Comparison of ENCODE assay signal across 8 mouse cellular contexts in genomic region chr4:140258968-140259367, GRCm38 (mm10). TPM values are rescaled to one million over a fixed set of nuclear protein-coding genes. Genes with fewer than 3 reads are reported as not detected.
DNase-seq lines count a peak whose midpoint lies in the region; ATAC-seq and TF ChIP-seq lines count a peak whose summit lies in the region.

No protein-coding gene starts in this region.

- H3K4me2 ChIP-seq in lung, postnatal 0 days (replicated peaks; ENCODE audit: low read depth, low read length), result no peak overlapping the region

- H3K79me2 ChIP-seq in heart, adult 2 months (replicated peaks; ENCODE audit: control insufficient read depth, insufficient read depth, low read length), result no peaks in the 10 kb centered on the region

- H3K27me3 ChIP-seq in heart, adult 2 months (ENCODE audit: control insufficient read depth, insufficient read depth, low read length), result no peaks in the 10 kb centered on the region
- no peaks in the 10 kb centered on the region for H3K27me3 ChIP-seq in lung, postnatal 0 days (replicated peaks; ENCODE audit: insufficient read depth, low read length)

- WGBS in heart, adult 2 months, result 8% methylated on average over 6 of the region's 6 CpGs
- 11% methylated on average over 6 of the region's 6 CpGs for WGBS in lung, postnatal 0 days

- intact Hi-C loops in heart, adult 2 months (cut with DNase I), result no loop called here

- TF ChIP-seq CTCF in heart, adult 2 months (IDR thresholded peaks at IDR 0.05), result no peak
- peak; percentile 46 for TF ChIP-seq CTCF in lung, postnatal 0 days (IDR thresholded peaks at IDR 0.05)

- H3K9me3 ChIP-seq in lung, postnatal 0 days (ENCODE audit: low read length), result no peaks in the 10 kb centered on the region

- H3K27ac ChIP-seq in heart, adult 2 months, result no peak overlapping the region
- H3K27ac ChIP-seq in lung, postnatal 0 days (ENCODE audit: low read length), result no peak overlapping the region

- no peak for TF ChIP-seq POLR2A in heart, adult 2 months (IDR thresholded peaks at IDR 0.05; ENCODE audit: insufficient read depth, low read depth, low read length)

- DNase-seq in 3T3-L1 (ENCODE audit: low read depth, low spot score), result peak; percentile 61
- peak; percentile 88 for DNase-seq in R1 (ENCODE audit: low read depth, low spot score)
- DNase-seq in heart, adult 2 months, result peak in 1 of 2 experiments; percentile 41
- peak; percentile 6 for DNase-seq in kidney, adult 11 months
- DNase-seq in lung, postnatal 0 days (ENCODE audit: low spot score), result peak; percentile 73
- DNase-seq in testis, postnatal 14 days (ENCODE audit: low spot score), result peak; percentile 45
- no peak for DNase-seq in cerebellum, adult 9-10 months

- 0 out of 2 replicates have a peak, but pooled peaks have one; percentile 13 for TF ChIP-seq EP300 in heart, adult 2 months (IDR thresholded peaks at IDR 0.05; ENCODE audit: insufficient read depth, low read depth, low read length)
- TF ChIP-seq EP300 in lung, postnatal 0 days (IDR thresholded peaks at IDR 0.05), result no peak

- no peaks in the 10 kb centered on the region for H3K4me1 ChIP-seq in heart, adult 2 months (ENCODE audit: control insufficient read depth, insufficient read depth, low read length)
- H3K4me1 ChIP-seq in lung, postnatal 0 days (ENCODE audit: insufficient read depth, low read depth, low read length), result no peaks in the 10 kb centered on the region

- no peak overlapping the region for H3K9ac ChIP-seq in heart, adult 2 months (ENCODE audit: low read depth, low read length)
- no peak overlapping the region for H3K9ac ChIP-seq in lung, postnatal 0 days (replicated peaks; ENCODE audit: low read depth)

- ATAC-seq in lung, postnatal 0 days, result peak; percentile 83
- ATAC-seq in erythroid progenitor cell, adult 5-6 weeks (replicated peaks; ENCODE audit: low FRiP score, poor library complexity, severe bottlenecking), result no peak

- no peak overlapping the region for H3K4me3 ChIP-seq in heart, adult 2 months
- no peak overlapping the region for H3K4me3 ChIP-seq in lung, postnatal 0 days (ENCODE audit: low read depth, low read length)

- no peaks in the 10 kb centered on the region for H3K36me3 ChIP-seq in heart, adult 2 months (ENCODE audit: control insufficient read depth, insufficient read depth, low read length)
- no peaks in the 10 kb centered on the region for H3K36me3 ChIP-seq in lung, postnatal 0 days (ENCODE audit: insufficient read depth, low read length)

RNA-seq across cellular contexts. Expression of gene Igsf21, which starts 12.4 kb away (rescaled TPM):
- under 1 TPM; 0.14 to 0.16 TPM for total RNA-seq in heart, adult 2 months (2021)
- 0.32 and 0.76 TPM in 2 replicates for polyA plus RNA-seq in heart, adult 2 months (2012; rRNA removed)
- 0.13 and 0.26 TPM in 2 replicates for polyA plus RNA-seq in lung, postnatal 0 days (2015; fragmentation: Nextera tagmentation; extraction: Ambion mirVana)
- not detected in 2 replicates for total RNA-seq in erythroid progenitor cell, adult 5-6 weeks (2015; ENCODE audit: low replicate concordance)
- not detected in 2 replicates for total RNA-seq in erythroid progenitor cell, adult 5-6 weeks (2017; ENCODE audit: low replicate concordance)
